Comparison of ENCODE assay signal across 8 mouse cellular contexts in genomic region chr4:43419801-43420281, GRCm38 (mm10). TPM values are rescaled to one million over a fixed set of nuclear protein-coding genes. Genes with fewer than 3 reads are reported as not detected.
DNase-seq lines count a peak whose midpoint lies in the region; ATAC-seq and TF ChIP-seq lines count a peak whose summit lies in the region.
"Had no signal": no experiment of that assay in that cellular context is flagged by ENCODE, and none has a peak within 500 bp of the region (broad histone marks: within the 10 kb centered on the region; RNA-seq: fewer than 3 reads in every experiment).

No protein-coding gene starts in this region.

- H3K4me2 ChIP-seq in kidney, embryonic 16.5 days (replicated peaks; ENCODE audit: low read depth, low read length), result no peak overlapping the region
- peak overlapping the region; percentile 54; the same call in 1 of the 2 replicates for H3K4me2 ChIP-seq in CH12.LX (ENCODE audit: insufficient read depth, low read depth, poor library complexity, severe bottlenecking)
- H3K4me2 ChIP-seq in forebrain, embryonic 16.5 days (ENCODE audit: low read length), result no peak overlapping the region

- in situ Hi-C loops in CH12.LX (cut with MboI; ENCODE audit: low pct_ligation_motif_present, low pct_unique_long_range_greater_than_20kb, low sequenced_read_pairs) (loop anchor here (5.0 to 25.0 kb wide), 2 partner anchors 158 to 333 kb away; no protein-coding TSS in a partner anchor), Patski (cut with MboI; ENCODE audit: low pct_unique_long_range_greater_than_20kb) (loop anchor here (5.0 kb wide), 3 partner anchors 38 to 373 kb away; partner anchors contain the start of genes Atp8b5, Fam214b and Rusc2)

- H3K4me3 ChIP-seq in kidney, embryonic 16.5 days (ENCODE audit: low read length), result no peak overlapping the region
- H3K4me3 ChIP-seq in CH12.LX (replicated peaks in 1 of 3; ENCODE audit: low read depth in 2 of 3, low read length in 2 of 3, poor library complexity in 1 of 3), result no peak overlapping the region
- H3K4me3 ChIP-seq in forebrain, embryonic 16.5 days (replicated peaks; ENCODE audit: low read length), result no peak overlapping the region
- H3K4me3 ChIP-seq: hindbrain, embryonic 10.5 days had no signal

- 55% methylated on average over 9 of the region's 9 CpGs for whole genome bisulfite sequencing in kidney, embryonic 16.5 days
- WGBS in forebrain, embryonic 16.5 days, result 77% methylated on average over 9 of the region's 9 CpGs

- dilution Hi-C loops in CH12.LX (cut with MboI; ENCODE audit: extremely low pct_ligation_motif_present, extremely low pct_unique_long_range_greater_than_20kb, low sequenced_read_pairs), result no loop called here

- peaks cover 52% of the 10 kb centered on the region for H3K36me3 ChIP-seq in kidney, embryonic 16.5 days (ENCODE audit: insufficient read depth, low read length)
- H3K36me3 ChIP-seq in CH12.LX (replicated peaks in 1 of 2; ENCODE audit: control insufficient read depth in 1 of 2, insufficient read depth in 1 of 2, low read length in 1 of 2), result no peaks in the 10 kb centered on the region
- H3K36me3 ChIP-seq in forebrain, embryonic 16.5 days (ENCODE audit: control insufficient read depth, insufficient read depth), result peaks cover 40% of the 10 kb centered on the region

- H3K27ac ChIP-seq in kidney, embryonic 16.5 days (ENCODE audit: low read length), result peak overlapping the region; percentile 84; the same call in 1 of the 2 replicates
- no peak overlapping the region for H3K27ac ChIP-seq in CH12.LX (ENCODE audit: insufficient read depth, low read depth)
- no peak overlapping the region for H3K27ac ChIP-seq in forebrain, embryonic 16.5 days (ENCODE audit: low read length)
- H3K27ac ChIP-seq: hindbrain, embryonic 10.5 days had no signal

- intact Hi-C loops in left cerebral cortex, postnatal 10 days (cut with DNase I), result loop anchor here (1.0 to 5.0 kb wide), 4 partner anchors 38 to 373 kb away; partner anchors contain the start of genes Atp8b5, Fam214b and Rusc2

- TF ChIP-seq EP300 in CH12.LX (IDR thresholded peaks at IDR 0.05; ENCODE audit: low read length), result peak; percentile 37

- no peaks in the 10 kb centered on the region for H3K9me3 ChIP-seq in kidney, embryonic 16.5 days (ENCODE audit: low read length)
- no peaks in the 10 kb centered on the region for H3K9me3 ChIP-seq in CH12.LX (replicated peaks; ENCODE audit: low read length)
- H3K9me3 ChIP-seq in forebrain, embryonic 16.5 days (ENCODE audit: control insufficient read depth, low read length), result no peaks in the 10 kb centered on the region
- H3K9me3 ChIP-seq: hindbrain, embryonic 10.5 days had no signal

- H3K4me1 ChIP-seq in kidney, embryonic 16.5 days (ENCODE audit: insufficient read depth, low read length), result peaks cover 37% of the 10 kb centered on the region
- H3K4me1 ChIP-seq in CH12.LX (ENCODE audit: control insufficient read depth in 1 of 2, insufficient read depth in 2 of 2), result peaks cover 5 to 23% of the 10 kb centered on the region in 2 experiments
- H3K4me1 ChIP-seq in forebrain, embryonic 16.5 days (replicated peaks; ENCODE audit: control insufficient read depth, insufficient read depth, low read length), result no peaks in the 10 kb centered on the region

- H3K27me3 ChIP-seq in kidney, embryonic 16.5 days (ENCODE audit: insufficient read depth, low read length), result peaks cover 5% of the 10 kb centered on the region; the same call in 1 of the 2 replicates
- H3K27me3 ChIP-seq in CH12.LX (replicated peaks) (peaks cover 39% of the 10 kb centered on the region), Patski (no peaks in the 10 kb centered on the region)
- peaks cover 2% of the 10 kb centered on the region; the same call in 1 of the 2 replicates for H3K27me3 ChIP-seq in forebrain, embryonic 16.5 days (replicated peaks; ENCODE audit: control insufficient read depth, insufficient read depth, low read length)

- CTCF ChIA-PET in Patski (lab: Charles Lee), result interaction anchor here (1.1 to 1.3 kb wide), 2 partner anchors 17 to 153 kb away, joined by 3 to 4 read pairs; partner anchors contain the start of gene Atp8b5

- no peak for ATAC-seq in kidney, embryonic 16.5 days (ENCODE audit: low FRiP score, low TSS enrichment)
- ATAC-seq in Patski, result peak; percentile 41
- no peak for ATAC-seq in forebrain, embryonic 16.5 days

- no peak for TF ChIP-seq POLR2A in CH12.LX (IDR thresholded peaks at IDR 0.05; ENCODE audit: low read depth, low read length)

- no peaks in the 10 kb centered on the region for H3K79me2 ChIP-seq in CH12.LX (replicated peaks; ENCODE audit: control insufficient read depth, extremely low read depth, insufficient read depth, poor library complexity, severe bottlenecking)

- no peak for TF ChIP-seq RAD21 in CH12.LX (IDR thresholded peaks at IDR 0.05; ENCODE audit: low read depth, low read length)

- no peak for DNase-seq in kidney, adult 18-20 months
- DNase-seq in CH12.LX (ENCODE audit: extremely low read depth) (no peak), Patski (ENCODE audit: low read depth, low spot score) (peak; percentile 46)
- peak; percentile 48 for DNase-seq in lung, postnatal 36 days
- DNase-seq in left cerebral cortex, postnatal 10 days (ENCODE audit: extremely low spot score in 1 of 2, low spot score in 2 of 2), result no peak

- POLR2A ChIA-PET in Patski (lab: Charles Lee), result interaction anchor here (0.8 kb wide), 1 partner anchor 164 kb away, joined by 3 read pairs; no protein-coding TSS in a partner anchor

- H3K9ac ChIP-seq in kidney, embryonic 16.5 days (replicated peaks; ENCODE audit: low read length), result no peak overlapping the region
- H3K9ac ChIP-seq in CH12.LX (ENCODE audit: insufficient read depth, low read depth), result no peak overlapping the region
- no peak overlapping the region for H3K9ac ChIP-seq in forebrain, embryonic 16.5 days (replicated peaks; ENCODE audit: low read depth, low read length)

- TF ChIP-seq CTCF in CH12.LX (conservative IDR thresholded peaks at IDR 0.05 in 1 of 2, IDR thresholded peaks at IDR 0.05 in 1 of 2; ENCODE audit: low read depth in 2 of 2, low read length in 2 of 2) (no peak), Patski (IDR thresholded peaks at IDR 0.05) (no peak)

TF ChIP-seq in CH12.LX, 34 proteins besides CTCF, POLR2A, EP300 and RAD21:
- TF ChIP-seq MAX (IDR thresholded peaks at IDR 0.05; ENCODE audit: low read length) (no peak), IRF4 (IDR thresholded peaks at IDR 0.05; ENCODE audit: low read depth, low read length) (peak; percentile 46; the same call in 1 of the 2 replicates)

RNA-seq across cellular contexts. Expression of gene Fam166b, which starts 9.1 kb away (rescaled TPM):
- 0.30 and 0.50 TPM in 2 replicates for polyA plus RNA-seq in kidney, embryonic 16.5 days (2015; fragmentation: Nextera tagmentation; extraction: Ambion mirVana)
- total RNA-seq in CH12.LX (2012; rRNA removed), result not detected in 2 replicates
- total RNA-seq in CH12.LX (2014; rRNA removed), result not detected in 2 replicates
- polyA plus RNA-seq in CH12.LX (2012; ENCODE audit: insufficient read length, low read depth), result not detected in 2 replicates
- 0.17 TPM for polyA plus RNA-seq in Patski (2021)
- total RNA-seq in left cerebral cortex, postnatal 10 days (2021), result under 1 TPM in 1 of 2 experiments, not detected in 1; 0.30 TPM
- polyA plus RNA-seq in forebrain, embryonic 16.5 days (2015; fragmentation: Nextera tagmentation; extraction: Ambion mirVana), result 0.47 and 0.68 TPM in 2 replicates

RNA-seq across cellular contexts. Expression of gene Tesk1, which starts 21.9 kb away (rescaled TPM):
- polyA plus RNA-seq in kidney, embryonic 16.5 days (2015; fragmentation: Nextera tagmentation; extraction: Ambion mirVana), result 3.0 and 3.5 TPM in 2 replicates
- 4.5 and 5.2 TPM in 2 replicates for total RNA-seq in CH12.LX (2012; rRNA removed)
- total RNA-seq in CH12.LX (2014; rRNA removed), result 1.7 and 1.9 TPM in 2 replicates
- 6.0 and 7.3 TPM in 2 replicates for polyA plus RNA-seq in CH12.LX (2012; ENCODE audit: insufficient read length, low read depth)
- 50.4 TPM for polyA plus RNA-seq in Patski (2021)
- 10 to 100 TPM; 71.7 to 74.2 TPM for total RNA-seq in left cerebral cortex, postnatal 10 days (2021)
- 7.5 and 8.6 TPM in 2 replicates for polyA plus RNA-seq in forebrain, embryonic 16.5 days (2015; fragmentation: Nextera tagmentation; extraction: Ambion mirVana)

RNA-seq across cellular contexts. Expression of gene Cd72, which starts 34.6 kb away (rescaled TPM):
- 3.3 and 4.1 TPM in 2 replicates for polyA plus RNA-seq in kidney, embryonic 16.5 days (2015; fragmentation: Nextera tagmentation; extraction: Ambion mirVana)
- total RNA-seq in CH12.LX (2012; rRNA removed) (24.0 and 30.3 TPM in 2 replicates), CH12.LX (2014; rRNA removed) (47.6 and 61.4 TPM in 2 replicates)
- polyA plus RNA-seq in CH12.LX (2012; ENCODE audit: insufficient read length, low read depth) (55.9 and 86.4 TPM in 2 replicates), Patski (2021) (3.3 TPM)
- 1 to 10 TPM in 1 of 2 experiments, not detected in 1; 1.2 TPM for total RNA-seq in left cerebral cortex, postnatal 10 days (2021)
- 3.6 and 6.5 TPM in 2 replicates for polyA plus RNA-seq in forebrain, embryonic 16.5 days (2015; fragmentation: Nextera tagmentation; extraction: Ambion mirVana)

RNA-seq across cellular contexts. Expression of gene Rusc2, which starts 38.1 kb away (rescaled TPM):
- 10.3 and 13.4 TPM in 2 replicates for polyA plus RNA-seq in kidney, embryonic 16.5 days (2015; fragmentation: Nextera tagmentation; extraction: Ambion mirVana)
- total RNA-seq in CH12.LX (2012; rRNA removed) (not detected in 2 replicates), CH12.LX (2014; rRNA removed) (not detected in 2 replicates)
- polyA plus RNA-seq in CH12.LX (2012; ENCODE audit: insufficient read length, low read depth) (not detected in 2 replicates), Patski (2021) (29.6 TPM)
- 100 to 1,000 TPM; 151 to 154 TPM for total RNA-seq in left cerebral cortex, postnatal 10 days (2021)
- 64.6 and 74.8 TPM in 2 replicates for polyA plus RNA-seq in forebrain, embryonic 16.5 days (2015; fragmentation: Nextera tagmentation; extraction: Ambion mirVana)

Comparison
In these comparisons a context has a peak if more than half of its experiments do, and no peak if none do; other contexts are left out.
1. DNase-seq: peak in Patski (single experiment) and lung, postnatal 36 days (single experiment); none in kidney, adult 18-20 months (single experiment), CH12.LX (single experiment) and left cerebral cortex, postnatal 10 days (0 of 2).